Mouse (Mus musculus): Measurements from ENCODE around the gene Trim11.

Gene Trim11

GRCm38 (mm10) chr11:58983691-58984341, 5.9 kb downstream of the Trim11 start:
- TF ChIP-seq GATA4 (IDR thresholded peaks at IDR 0.05; ENCODE audit: insufficient replicate concordance, low read length) = no peak

GRCm38 (mm10) chr11:58984657-58985056, 6.8 kb downstream of the Trim11 start:
- no peak for TF ChIP-seq GATA4 (IDR thresholded peaks at IDR 0.05; ENCODE audit: insufficient replicate concordance, low read length)

GRCm38 (mm10) chr11:58985299-58985917, 7.5 kb downstream of the Trim11 start:
- no peak for TF ChIP-seq GATA4 (IDR thresholded peaks at IDR 0.05; ENCODE audit: insufficient replicate concordance, low read length)

- TF ChIP-seq GATA4 (IDR thresholded peaks at IDR 0.05; ENCODE audit: insufficient replicate concordance, low read length) = no peak
Observed at GRCm38 (mm10) chr11:58989166-58989565, 11.3 kb downstream of the Trim11 start.

GRCm38 (mm10) chr11:58990141-58990540, 12.2 kb downstream of the Trim11 start:
- TF ChIP-seq GATA4 (IDR thresholded peaks at IDR 0.05; ENCODE audit: insufficient replicate concordance, low read length) = no peak

- no peak for TF ChIP-seq GATA4 (IDR thresholded peaks at IDR 0.05; ENCODE audit: insufficient replicate concordance, low read length)
Observed at GRCm38 (mm10) chr11:58990794-58991193, 12.9 kb downstream of the Trim11 start.

GRCm38 (mm10) chr11:58991911-58992310, 14.0 kb downstream of the Trim11 start:
- TF ChIP-seq GATA4 (IDR thresholded peaks at IDR 0.05; ENCODE audit: insufficient replicate concordance, low read length) = no peak

- no peak for TF ChIP-seq GATA4 (IDR thresholded peaks at IDR 0.05; ENCODE audit: insufficient replicate concordance, low read length)
Observed at GRCm38 (mm10) chr11:58993091-58993670, 15.3 kb downstream of the Trim11 start.

GRCm38 (mm10) chr11:58994337-58994826, 16.5 kb downstream of the Trim11 start:
- no peak for TF ChIP-seq GATA4 (IDR thresholded peaks at IDR 0.05; ENCODE audit: insufficient replicate concordance, low read length)

- no peak for TF ChIP-seq GATA4 (IDR thresholded peaks at IDR 0.05; ENCODE audit: insufficient replicate concordance, low read length)
Observed at GRCm38 (mm10) chr11:58995061-58995806, 17.3 kb downstream of the Trim11 start.

GRCm38 (mm10) chr11:58995807-58996370, 18.0 kb downstream of the Trim11 start:
- TF ChIP-seq GATA4 (IDR thresholded peaks at IDR 0.05; ENCODE audit: insufficient replicate concordance, low read length) = no peak

GRCm38 (mm10) chr11:58997541-58997940, 19.6 kb downstream of the Trim11 start:
- TF ChIP-seq GATA4 (IDR thresholded peaks at IDR 0.05; ENCODE audit: insufficient replicate concordance, low read length) = no peak

GRCm38 (mm10) chr11:58999158-58999557, 21.3 kb downstream of the Trim11 start:
- TF ChIP-seq GATA4 (IDR thresholded peaks at IDR 0.05; ENCODE audit: insufficient replicate concordance, low read length) = no peak

- no peak for TF ChIP-seq GATA4 (IDR thresholded peaks at IDR 0.05; ENCODE audit: insufficient replicate concordance, low read length)
Observed at GRCm38 (mm10) chr11:58999830-59000229, 21.9 kb downstream of the Trim11 start.

- TF ChIP-seq GATA4 (IDR thresholded peaks at IDR 0.05; ENCODE audit: insufficient replicate concordance, low read length) = no peak
Observed at GRCm38 (mm10) chr11:59000635-59001034, 22.7 kb downstream of the Trim11 start.
